Mouse (Mus musculus): ENCODE results near the gene Acadvl.

Acadvl gene

GRCm38 (mm10) chr11:69980196-69981140 lies 34.7 kb downstream of the Acadvl start:
- peak; percentile 99 for DNase-seq (ENCODE audit: low spot score)

- no peak for DNase-seq (ENCODE audit: low spot score)
These were observed 35.4 kb downstream of the Acadvl start for GRCm38 (mm10) chr11:69979827-69980195.

- DNase-seq (ENCODE audit: low spot score): no peak
These were observed 38.9 kb downstream of the Acadvl start for GRCm38 (mm10) chr11:69976271-69976670.

GRCm38 (mm10) chr11:69974907-69975306 lies 40.3 kb downstream of the Acadvl start:
- no peak for DNase-seq (ENCODE audit: low spot score)

GRCm38 (mm10) chr11:69970775-69971174 lies 44.4 kb downstream of the Acadvl start:
- DNase-seq (ENCODE audit: low spot score): no peak

GRCm38 (mm10) chr11:69970222-69970621 lies 45.0 kb downstream of the Acadvl start:
- DNase-seq (ENCODE audit: low spot score): no peak

- no peak for DNase-seq (ENCODE audit: low spot score)
These were observed 46.4 kb downstream of the Acadvl start for GRCm38 (mm10) chr11:69968793-69969192.

GRCm38 (mm10) chr11:69966860-69967517 lies 48.2 kb downstream of the Acadvl start:
- no peak for DNase-seq (ENCODE audit: low spot score)

- no peak for DNase-seq (ENCODE audit: low spot score)
These were observed 49.0 kb downstream of the Acadvl start for GRCm38 (mm10) chr11:69966006-69966859.

GRCm38 (mm10) chr11:69965271-69966005 lies 49.8 kb downstream of the Acadvl start:
- DNase-seq (ENCODE audit: low spot score): no peak

GRCm38 (mm10) chr11:69964650-69965270 lies 50.5 kb downstream of the Acadvl start, which contains the start of gene Cldn7:
Gene Cldn7 (plus strand): TSS chr11:69964779.
- no peak for DNase-seq (ENCODE audit: low spot score)

GRCm38 (mm10) chr11:69961841-69962240 lies 53.4 kb downstream of the Acadvl start:
- no peak for DNase-seq (ENCODE audit: low spot score)

- no peak for DNase-seq (ENCODE audit: low spot score)
These were observed 54.6 kb downstream of the Acadvl start for GRCm38 (mm10) chr11:69960616-69961015.
